Mouse (Mus musculus) olfactory bulb, adult 2 months (tissue): ENCODE measurements around the gene Cmklr1.

Source experiments
- CTCF ChIP-seq: fragments of 200-500 bp; IDR thresholded peaks from 2 replicates; pipeline ENCODE4 v1.5.1; 2012; ENCODE audit warnings: low read depth, mild to moderate bottlenecking, low read length, moderate library complexity; ENCODE audit not compliant: insufficient read depth
- POLR2A ChIP-seq: fragments of 200-500 bp; IDR thresholded peaks from 2 replicates; pipeline ENCODE4 v1.6.1; 2012; ENCODE audit warnings: mild to moderate bottlenecking, low read depth, low read length, moderate library complexity; ENCODE audit not compliant: insufficient read depth

GRCm38 (mm10) chr5:113660872-113661271 lies 10.6 kb upstream of the Cmklr1 start:
- no peak for TF ChIP-seq CTCF
- TF ChIP-seq POLR2A, result no peak
